Mouse (Mus musculus) retina, embryonic 14.5 days (tissue): ENCODE results near the gene Adprm.
A peak's percentile ranks its signal among the peaks of the same experiment; 100 is the strongest.
"Not testable (repeated sequence)": the region's sequence is repeated elsewhere in the genome, so short reads cannot be mapped to it uniquely, and the experiment has no call there.

Source experiments
- DNase-seq: peaks from one replicate; pipeline ENCODE4 v3.0.0-alpha.2; 2015; ENCODE audit warnings: low spot score

The Adprm gene

DNA sequence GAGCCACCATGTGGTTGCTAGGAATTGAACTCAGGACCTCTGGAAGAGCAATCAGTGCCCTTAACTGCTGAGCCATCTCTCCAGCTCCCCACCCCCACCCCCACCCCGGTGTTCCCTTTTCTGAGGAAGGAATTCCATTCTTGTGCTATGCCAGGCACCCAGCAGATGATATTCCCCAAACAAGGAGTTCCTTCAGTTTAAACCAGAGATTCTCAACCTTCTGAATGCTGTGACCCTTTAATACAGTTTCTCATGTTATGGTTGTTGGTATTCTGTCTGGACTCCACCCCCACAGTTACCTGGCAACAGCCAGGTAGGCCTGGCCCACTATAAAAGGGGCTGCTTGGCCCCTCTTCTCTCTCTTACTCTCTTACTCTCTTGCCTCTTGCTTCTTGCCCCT lies 29.2 kb downstream of the Adprm start:
- DNase-seq: not testable (repeated sequence)

DNA sequence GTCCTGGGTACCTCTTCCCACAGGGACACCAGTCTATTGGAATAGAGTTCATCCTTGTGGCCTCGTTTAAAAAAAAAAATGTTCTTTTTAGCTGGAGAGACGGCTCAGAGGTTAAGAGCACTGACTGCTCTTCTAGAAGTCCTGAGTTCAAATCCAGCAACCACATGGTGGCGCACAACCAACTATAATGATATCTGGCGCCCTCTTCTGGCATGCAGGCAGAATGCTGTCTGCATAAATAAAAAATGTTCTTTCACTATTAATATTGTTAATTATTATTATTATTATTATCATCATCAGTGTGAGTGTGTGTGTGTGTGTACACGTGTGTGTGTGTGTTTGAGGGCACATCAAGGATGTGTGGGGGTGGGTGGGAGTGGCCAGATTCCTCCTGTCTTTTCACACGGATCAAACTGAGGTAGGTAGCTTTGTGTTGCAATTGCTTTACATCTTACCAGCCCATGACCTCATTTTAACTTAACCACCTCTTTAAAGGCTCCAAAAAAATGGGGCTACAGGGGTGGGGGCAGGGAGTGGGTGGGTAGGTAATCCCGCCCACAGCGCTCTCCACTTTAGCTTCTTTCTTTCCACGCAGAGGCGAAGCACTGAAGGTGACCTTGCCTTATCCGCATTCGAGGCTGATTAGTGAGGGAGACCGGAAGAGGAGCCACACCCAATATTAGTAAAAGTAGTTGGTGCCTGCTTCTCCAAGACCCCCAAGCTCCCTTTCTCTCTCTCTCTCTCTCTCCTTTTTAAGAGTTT lies 29.9 kb downstream of the Adprm start:
- DNase-seq: no peak

DNA sequence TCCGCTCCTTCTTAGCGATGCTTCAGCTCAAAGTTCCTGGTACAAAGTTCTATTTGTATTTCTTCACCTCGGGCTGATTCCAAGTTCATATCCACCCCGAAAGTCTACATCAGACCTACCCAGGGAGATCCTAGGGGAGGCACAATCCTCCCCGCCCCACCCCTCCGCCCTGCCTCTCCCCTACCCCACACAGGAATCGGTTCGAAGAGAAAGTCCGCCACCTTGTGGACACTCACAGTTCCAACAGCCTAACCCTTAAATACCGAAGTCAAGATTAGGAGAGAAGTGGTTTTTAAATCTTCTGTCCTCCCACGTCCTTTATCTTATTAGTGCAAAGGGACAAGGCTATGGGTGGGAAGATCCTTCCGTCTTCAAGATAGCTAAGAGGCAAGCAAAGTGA lies 31.4 kb downstream of the Adprm start:
- DNase-seq: peak; percentile 87

DNA sequence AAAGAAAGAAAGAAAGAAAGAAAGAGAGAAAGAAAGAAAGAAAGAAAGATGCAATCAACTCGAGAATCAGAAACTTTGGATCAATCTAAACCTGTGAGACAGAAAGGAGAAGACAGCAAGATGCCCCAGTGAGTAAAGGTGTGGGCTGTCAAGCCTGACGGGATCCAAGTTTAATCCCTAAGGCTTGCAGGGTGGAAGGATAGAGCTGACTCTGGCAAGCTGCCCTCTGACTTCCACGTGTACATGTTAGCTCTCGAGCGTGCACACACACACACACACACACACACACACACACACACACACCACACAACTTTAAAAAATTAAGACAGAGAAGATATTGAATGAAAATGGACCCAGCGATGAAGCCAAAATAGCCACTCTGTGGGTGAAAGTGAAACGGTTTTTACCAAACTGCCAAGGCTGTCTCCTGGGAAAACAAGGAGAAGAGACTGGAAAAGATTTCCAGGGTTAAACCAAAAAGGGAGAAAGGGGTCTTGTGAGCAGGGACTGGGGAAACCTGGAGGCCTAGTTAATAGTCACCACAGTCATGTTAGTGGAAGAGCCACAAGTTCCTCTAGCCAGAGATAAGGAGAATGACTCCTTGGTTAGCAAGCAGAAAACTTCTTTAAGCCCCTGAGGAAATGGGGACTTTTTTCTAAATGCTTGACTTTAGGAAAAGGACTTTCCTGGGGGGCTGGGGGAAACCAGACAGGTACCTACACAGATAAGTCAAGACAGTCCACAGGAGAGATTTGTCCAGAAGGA lies 32.5 kb downstream of the Adprm start:
- DNase-seq: no peak

DNA sequence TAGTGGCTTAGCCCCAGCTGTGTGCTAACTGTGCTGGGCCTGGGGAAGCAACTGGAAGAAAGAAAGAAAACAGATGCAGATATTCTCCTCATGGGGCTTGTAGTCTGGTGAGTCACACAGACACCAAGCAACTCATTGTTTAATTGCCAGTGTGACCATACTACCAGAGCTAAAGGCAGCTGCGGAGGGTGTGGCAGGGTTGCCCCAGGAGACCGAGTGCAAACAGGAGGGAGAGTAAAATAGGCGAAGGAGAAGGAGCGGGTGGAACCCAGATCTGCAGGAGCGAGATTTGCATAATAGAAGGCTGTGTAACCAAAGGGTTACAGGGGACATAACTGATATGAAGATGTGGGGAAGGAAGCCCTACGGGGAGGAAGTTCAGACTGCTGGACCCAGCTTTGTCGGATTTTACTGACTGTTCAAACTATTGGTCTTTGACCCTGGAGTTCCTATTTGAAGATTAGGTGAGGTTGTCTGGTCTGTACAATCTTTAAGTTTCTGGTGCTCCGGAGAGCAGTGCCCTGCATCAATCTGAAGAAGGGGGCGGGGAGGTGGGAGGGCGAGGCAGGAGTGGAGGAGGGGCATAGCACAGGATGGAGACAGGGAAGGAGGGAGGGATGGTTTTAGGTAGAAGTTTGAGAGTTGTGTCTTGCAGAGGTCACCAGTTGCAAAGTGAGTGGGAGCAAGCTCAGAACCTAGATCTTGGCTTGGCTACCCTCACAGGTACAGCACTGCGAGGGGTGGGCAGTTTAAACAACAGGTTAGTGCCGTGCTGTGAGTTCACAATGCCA lies 34.4 kb downstream of the Adprm start:
- no peak for DNase-seq

DNA sequence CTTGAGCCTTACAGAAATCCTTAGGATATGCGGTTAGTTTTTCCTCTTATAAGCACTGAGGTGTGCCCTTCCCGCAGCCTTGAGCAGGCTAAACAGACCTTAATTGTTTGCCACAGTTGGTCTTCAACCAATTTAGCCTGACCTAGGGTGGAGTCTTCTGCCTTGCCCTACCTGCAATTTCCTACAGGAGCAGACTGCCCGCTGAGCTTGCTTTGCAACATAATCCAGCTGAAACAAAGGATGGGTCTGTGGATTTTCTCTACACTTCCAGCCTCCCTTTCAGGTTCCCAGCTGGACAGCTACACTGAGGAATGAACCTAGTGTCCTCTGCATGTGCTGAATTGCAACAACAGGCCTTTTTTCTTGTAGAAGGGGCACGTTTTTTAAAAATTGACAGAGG lies 40.8 kb downstream of the Adprm start:
- DNase-seq: no peak

DNA sequence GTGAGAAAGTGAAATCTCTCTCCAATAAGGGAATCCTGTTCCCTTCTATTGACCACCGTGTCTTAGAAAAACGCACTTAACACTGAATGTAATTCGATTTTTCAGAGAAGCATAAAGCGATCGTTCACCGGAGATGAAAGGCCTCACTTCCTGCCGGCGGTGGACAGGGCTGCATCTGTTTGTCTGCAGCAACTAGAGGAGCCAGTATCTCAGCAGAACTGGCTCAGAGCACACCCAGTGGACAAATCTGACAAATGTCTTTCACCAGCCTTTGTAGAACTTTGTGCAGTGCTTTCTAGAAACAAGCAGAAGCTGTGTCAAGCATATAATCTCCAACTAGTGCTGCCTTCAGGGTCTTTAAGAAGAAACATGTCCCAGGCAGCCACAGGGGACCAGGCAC lies 42.0 kb downstream of the Adprm start:
- DNase-seq: peak; percentile 59

DNA sequence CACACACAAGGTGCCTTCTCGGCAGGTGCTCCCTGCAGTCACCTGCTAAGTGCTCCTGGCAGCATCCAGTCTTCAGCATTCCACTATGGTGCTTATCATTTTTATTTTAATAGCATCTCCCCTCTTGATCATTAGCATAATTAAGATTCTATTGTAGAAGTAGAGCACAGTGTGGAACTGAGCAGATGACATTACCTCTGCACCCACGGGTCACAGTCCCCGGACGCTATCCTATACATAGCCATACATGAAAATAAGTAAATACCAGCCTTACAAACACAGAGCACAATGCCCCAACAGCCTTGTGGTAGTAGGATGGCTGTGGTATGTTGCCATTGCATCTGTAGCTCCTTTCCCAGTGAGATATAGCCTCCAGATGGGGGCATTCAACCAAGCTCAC lies 43.9 kb downstream of the Adprm start:
- DNase-seq: no peak

DNA sequence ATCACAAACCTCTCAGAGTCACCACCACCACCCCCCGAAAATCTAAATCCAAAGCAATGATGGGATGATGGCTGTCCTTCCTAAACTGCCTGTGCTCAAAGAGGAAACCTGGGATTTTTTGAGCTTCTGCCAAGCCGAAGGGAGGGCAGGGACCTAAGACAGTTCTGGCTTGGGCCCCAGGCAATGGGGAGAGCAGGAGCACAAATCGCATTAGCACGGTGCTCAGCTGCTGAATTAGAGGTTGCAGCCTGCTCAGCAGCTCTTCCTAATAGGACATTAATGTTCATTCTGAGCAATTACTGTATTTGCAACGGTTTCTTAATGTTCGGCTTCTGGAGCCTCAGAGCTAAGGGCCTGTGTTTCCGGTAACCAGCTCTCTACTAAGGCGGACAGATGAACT lies 44.4 kb downstream of the Adprm start:
- DNase-seq: no peak

DNA sequence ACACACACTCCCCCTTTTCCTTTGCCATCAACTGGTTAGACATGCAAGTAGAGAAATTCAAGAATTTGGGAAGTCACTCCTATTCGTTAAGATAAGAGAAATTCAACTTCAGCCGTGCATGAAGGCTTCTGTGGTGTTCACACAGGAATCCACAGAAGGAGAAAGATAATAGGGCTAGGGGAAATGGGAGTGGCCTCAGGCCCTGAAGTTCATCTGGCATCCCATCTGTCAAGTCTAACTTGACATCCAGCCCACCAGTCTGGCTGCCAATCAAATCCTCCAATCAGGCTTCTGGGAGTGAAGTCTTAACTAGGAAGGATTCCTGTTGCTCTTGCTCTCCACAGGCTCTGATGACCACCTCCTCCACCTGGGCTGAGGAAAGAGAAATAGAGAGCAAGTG lies 49.5 kb downstream of the Adprm start:
- no peak for DNase-seq

DNA sequence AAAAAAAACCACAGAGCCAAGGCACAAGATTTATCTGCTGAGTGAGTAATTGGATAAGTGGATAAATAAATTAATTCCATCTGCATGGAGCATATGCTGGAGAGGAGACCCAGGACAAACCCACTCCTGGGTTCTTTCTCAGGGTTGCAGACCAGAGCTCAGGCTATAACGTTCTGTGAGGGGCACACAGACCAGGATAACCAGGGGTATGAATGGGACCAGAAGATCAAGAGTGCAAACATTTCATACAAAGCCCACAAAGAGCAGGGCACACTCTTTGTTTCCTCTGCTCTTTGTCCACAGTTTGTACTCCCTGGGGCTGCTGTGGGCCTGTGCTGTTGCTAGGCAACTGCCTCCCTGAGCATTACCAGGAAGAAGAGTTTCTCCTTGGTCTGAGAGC lies 50.7 kb downstream of the Adprm start:
- peak; percentile 50 for DNase-seq

DNA sequence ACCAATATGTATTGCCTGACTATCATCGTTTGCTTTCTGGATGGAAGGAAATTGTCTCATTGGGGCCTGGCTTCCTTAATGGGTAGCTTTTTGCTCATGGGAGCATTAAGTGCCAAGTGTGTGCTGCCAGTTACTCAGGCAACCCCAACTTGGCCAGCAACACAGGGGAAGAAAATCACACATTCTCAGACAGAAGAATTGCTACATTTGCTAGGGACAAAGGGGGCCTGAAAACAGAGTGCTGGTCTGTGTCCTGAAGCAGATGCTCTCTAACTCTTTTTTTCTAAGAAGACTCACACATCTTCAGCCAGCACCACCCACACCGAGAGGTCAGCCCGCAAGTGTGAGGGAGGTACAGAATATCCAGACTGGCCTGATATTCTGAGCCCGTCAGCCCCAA lies 51.7 kb downstream of the Adprm start:
- no peak for DNase-seq

DNA sequence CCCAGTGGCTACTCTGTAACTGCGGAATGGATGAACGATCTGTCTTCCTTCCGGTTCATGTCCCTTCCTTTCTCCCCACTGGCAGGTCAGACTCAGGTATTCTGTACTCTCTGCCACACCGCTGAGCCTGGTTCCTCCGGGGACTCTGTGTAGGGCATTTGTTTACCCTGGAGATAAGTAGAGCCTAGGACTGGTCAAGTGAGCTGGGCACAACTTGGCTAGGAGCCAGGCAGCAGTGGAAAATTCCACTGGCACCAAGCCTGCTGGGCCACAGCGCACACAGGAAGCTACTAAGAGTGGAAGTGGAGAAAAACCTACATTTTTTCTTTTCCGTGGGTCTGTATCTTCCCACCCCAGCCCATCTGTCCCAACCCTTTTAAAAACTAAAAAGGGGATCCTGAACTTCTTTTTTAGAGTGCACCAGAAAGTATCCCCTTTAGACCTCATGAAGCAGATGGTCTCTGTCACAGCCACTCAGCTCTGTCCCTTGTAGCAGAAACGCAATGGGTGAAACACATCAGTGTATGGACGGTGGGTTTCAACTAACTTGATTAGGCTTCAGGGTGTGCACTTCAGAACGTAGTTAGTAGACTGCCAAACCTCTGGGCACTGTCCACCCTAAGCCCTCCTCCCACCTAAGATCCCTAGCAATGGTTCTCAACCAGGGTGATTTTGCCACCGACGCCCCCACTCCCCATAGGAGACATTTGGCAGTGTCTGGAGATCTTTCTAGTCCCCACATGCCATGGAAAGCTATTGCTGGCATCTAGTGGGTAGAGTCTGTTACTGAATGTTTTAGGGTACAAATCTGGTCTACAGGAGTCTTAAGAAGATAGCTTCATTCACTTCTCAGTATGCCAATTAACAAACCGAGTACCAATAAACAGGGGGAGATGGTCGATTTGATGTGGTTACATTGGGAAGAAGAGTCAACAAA lies 53.7 kb downstream of the Adprm start:
- no peak for DNase-seq

DNA sequence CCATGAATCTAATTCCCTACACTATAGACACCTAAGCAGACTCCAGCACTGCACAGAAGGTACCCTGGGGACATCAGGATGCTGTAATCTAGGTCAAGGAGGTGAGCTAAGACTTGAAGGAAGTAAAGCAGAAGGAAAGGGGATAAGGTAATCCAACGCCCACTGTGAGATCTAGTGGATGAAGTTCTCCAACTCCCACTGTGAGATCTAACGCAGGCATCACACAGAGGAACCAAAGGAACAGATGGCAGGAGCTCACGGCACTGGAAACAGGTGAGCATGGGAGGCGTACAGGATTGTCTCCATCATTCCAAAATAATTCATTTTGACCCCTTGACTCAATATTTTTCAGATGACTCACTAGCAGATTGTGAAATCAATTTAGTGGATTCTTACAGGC lies 55.9 kb downstream of the Adprm start:
- no peak for DNase-seq

DNA sequence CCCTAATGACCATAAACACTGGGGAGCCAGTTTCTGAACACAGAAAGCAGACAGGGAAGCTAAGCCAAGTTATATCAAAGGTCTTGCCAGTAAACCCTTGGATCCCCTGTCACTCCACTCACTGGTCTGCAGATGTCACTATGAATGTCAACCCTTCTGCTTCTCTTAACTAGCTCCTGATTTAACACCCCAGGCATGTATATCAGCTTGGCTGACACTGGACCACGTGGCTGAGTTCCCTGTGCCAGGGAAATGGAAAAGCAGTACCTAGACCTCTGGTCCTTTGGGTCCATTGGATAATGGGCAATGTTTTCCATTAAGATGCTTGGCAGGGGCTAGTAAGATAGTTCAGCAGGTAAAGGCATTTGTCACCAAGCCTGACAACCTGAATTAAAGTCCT lies 58.7 kb downstream of the Adprm start:
- no peak for DNase-seq

DNA sequence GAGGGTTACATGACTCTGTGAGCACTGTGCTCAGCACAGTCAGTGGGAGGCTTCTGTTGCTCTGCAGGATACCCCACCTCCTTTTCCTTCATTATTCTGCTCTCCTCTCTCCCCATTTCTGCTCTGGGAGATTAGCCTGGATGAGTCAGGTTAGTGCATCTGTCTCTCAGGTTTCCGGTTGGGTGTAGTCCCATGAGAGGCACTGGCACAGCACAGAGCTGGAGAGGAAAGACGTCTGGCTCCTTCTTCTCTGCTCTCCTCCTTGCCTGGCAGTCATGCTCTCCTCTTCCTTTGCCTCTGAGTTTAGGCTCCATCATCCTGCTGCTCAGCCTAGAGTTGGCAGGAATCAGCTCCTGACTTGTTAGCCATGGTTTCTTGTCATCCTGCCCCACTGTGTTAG lies 60.2 kb downstream of the Adprm start:
- DNase-seq: no peak
